Mouse (Mus musculus) kidney, embryonic 16.5 days (tissue): ENCODE data around the gene Prpsap2. TPM values are rescaled to one million over a fixed set of nuclear protein-coding genes. Genes with fewer than 3 reads are reported as not detected.

Experiments used
- polyA plus RNA-seq: library from polyadenylated mRNA; unstranded; fragments of >200 nt; fragmentation: Nextera tagmentation; extraction: Ambion mirVana; gene quantifications from 2 replicates; pipeline ENCODE4 v1.2.1, GENCODE M21; 2015

Prpsap2 gene
- polyA plus RNA-seq, 1 experiment from 2014 or later, result 33.3 TPM

Other genes with a start within 250 kb of the Prpsap2 start
- 25.0 and 26.9 TPM in 2 replicates for gene Epn2, start 182.4 kb downstream of the Prpsap2 start, polyA plus RNA-seq
- 13.6 and 16.3 TPM in 2 replicates for gene Grap, start 108.8 kb downstream of the Prpsap2 start, polyA plus RNA-seq
- gene Fam83g, start 78.0 kb downstream of the Prpsap2 start, polyA plus RNA-seq, result 3.0 and 3.1 TPM in 2 replicates
- 0.80 and 1.1 TPM in 2 replicates for gene Slc5a10, start 41.3 kb downstream of the Prpsap2 start, polyA plus RNA-seq
- gene Ulk2, start 93.0 kb upstream of the Prpsap2 start, polyA plus RNA-seq, result 10.3 and 12.1 TPM in 2 replicates
- 15.8 and 18.7 TPM in 2 replicates for gene Akap10, start 168.2 kb upstream of the Prpsap2 start, polyA plus RNA-seq
- 7.1 and 9.1 TPM in 2 replicates for gene Specc1, start 194.7 kb upstream of the Prpsap2 start, polyA plus RNA-seq